Mouse (Mus musculus) heart, adult 2 months (tissue): ENCODE data around the gene Ctnna3.

Experiments used
- CTCF ChIP-seq: fragments of 200-600 bp; IDR thresholded peaks from 2 replicates; pipeline ENCODE4 v1.8.1; 2022; ENCODE audit warnings: antibody characterized with exemption, mild to moderate bottlenecking, moderate library complexity
- POLR2A ChIP-seq: fragments of 200-500 bp; IDR thresholded peaks from 2 replicates; pipeline ENCODE4 v1.6.1; 2011; ENCODE audit warnings: mild to moderate bottlenecking, low read depth, low read length, control low read depth; ENCODE audit not compliant: insufficient read depth

DNA sequence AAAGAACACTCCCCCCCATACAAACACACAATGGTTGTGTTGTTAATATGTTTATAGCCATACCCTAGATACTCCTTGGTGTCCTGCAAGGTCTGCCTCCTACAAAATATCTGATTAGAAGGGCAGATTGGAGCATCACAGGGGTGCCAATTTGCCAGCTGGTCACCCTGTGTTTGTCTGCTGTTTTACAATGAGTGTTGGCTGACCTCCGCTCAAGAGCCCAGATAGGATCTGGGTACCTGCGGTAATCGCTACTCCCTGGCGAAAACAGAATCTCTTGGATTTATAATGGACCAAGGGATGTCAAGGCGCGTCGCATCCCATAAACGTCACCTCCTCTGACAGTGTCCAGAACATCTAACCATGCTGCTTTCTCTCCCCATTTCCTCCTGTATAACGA lies 1457.0 kb downstream of the Ctnna3 start:
- TF ChIP-seq POLR2A = no peak
- no peak for TF ChIP-seq CTCF
